Mouse (Mus musculus) right cerebral cortex, adult 2 months (tissue): Measurements from ENCODE around the gene Eif5a2.
A peak's percentile ranks its signal among the peaks of the same experiment; 100 is the strongest.

Experiments
- DNase-seq, 2 experiments: peaks; one replicate each; pipeline ENCODE4 v3.0.0; 2021 to 2022; ENCODE audit warnings: low spot score in 2 of 2

The Eif5a2 gene

GRCm38 (mm10) chr3:28811441-28811840, 30.4 kb downstream of the Eif5a2 start:
- no peak for DNase-seq

- peak in 1 of 2 experiments; percentile 25 for DNase-seq
Measured at GRCm38 (mm10) chr3:28814361-28814760, 33.3 kb downstream of the Eif5a2 start.

GRCm38 (mm10) chr3:28816010-28816540, 35.0 kb downstream of the Eif5a2 start:
- DNase-seq = no peak

GRCm38 (mm10) chr3:28826272-28826671, 45.2 kb downstream of the Eif5a2 start:
- DNase-seq = no peak

DNA sequence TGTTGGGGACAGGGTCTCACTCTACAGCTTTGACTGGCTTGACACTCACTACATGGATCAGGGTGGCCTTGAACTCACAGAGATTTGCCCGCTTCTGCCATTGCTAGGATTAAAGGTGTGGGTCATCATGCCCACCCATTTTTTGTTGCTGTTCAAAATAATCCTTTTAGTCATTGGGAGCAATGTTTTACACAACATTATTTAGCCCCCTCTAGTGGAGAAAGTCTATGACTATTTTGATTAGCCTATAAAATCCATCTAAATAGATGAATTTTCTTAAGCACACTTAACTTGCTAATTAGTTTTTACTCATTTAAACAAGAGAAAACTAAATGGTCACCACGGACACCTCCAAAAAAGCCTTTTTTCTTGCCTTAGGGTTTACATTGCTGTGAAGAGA, 46.5 kb downstream of the Eif5a2 start:
- DNase-seq = no peak

DNA sequence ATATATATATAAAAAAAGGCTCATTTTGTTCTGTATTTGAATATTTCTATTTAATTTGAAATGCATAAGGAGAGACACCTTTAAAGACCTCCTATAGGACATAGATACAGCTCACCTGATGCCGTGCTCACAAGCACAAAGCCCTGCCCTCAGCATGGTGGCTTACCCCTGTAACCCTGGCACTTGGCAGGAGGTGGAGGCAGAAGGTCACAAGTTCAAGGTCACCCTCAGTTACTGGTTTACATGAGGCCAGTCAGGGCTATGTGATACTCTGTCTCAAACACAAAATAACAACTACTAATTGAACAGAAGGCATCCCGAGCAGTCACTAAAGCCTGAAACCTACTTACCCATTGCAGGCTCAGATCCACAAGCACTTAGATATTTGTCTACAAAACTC, 48.4 kb downstream of the Eif5a2 start:
- DNase-seq = no peak

DNA sequence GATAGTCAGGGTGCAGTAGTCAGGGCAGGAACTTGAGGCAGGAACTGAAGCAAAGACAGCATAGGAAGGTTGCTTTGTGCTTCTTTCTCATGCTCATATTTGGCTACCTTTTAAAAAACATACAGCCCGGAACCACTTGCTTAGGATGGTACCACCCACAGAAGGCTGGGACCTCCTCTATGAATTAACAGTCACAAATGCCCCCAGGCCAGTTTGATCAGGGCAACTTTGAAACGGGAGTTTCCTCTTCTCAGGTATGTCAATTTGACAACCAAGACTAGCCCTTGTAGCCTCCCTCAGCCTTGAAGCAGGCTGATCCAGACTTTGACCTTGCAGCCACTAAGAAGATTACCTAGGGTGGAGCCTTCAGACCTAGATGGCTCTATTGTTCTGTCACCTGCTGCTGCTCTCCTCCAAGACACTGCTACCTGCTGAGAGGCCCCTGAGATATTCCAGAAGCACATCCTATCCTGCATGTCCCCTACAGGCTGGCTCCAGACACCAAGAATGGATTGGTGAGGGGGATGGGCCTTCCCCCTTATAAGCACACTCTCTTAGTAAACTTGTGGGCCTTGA, 55.8 kb downstream of the Eif5a2 start:
- DNase-seq = no peak

- no peak for DNase-seq
Measured at GRCm38 (mm10) chr3:28841886-28842649, 61.0 kb downstream of the Eif5a2 start.

- no peak for DNase-seq
Measured at GRCm38 (mm10) chr3:28843231-28843630, 62.2 kb downstream of the Eif5a2 start.

DNA sequence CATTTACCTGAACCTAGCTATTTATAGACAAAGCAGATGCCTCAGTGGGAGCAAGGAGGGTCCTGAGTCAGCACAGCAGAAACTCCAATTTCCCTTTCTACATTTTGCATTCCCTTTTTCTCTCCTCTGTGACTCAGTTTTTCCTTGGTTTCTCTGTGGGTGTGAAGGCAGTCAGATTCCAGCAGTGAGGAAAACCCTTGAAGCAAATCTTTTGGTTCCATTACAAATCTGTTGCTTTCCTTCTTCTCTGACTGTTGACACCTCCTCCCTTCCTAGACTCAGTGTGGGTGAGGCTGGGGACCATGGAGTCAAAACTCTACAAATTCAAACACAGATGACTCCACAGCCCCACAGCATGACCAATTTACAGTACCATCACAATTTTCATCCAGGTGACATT, 66.0 kb downstream of the Eif5a2 start:
- peak in 1 of 2 experiments; percentile 2 for DNase-seq
